Mouse (Mus musculus): ENCODE measurements at regions not wholly inside any gene's neighbourhood (a gene's known extent, or its start where the extent isn't known, plus 50 kb on each side); places are given as distances from the start of the nearest gene placed in this dataset.

GRCm38 (mm10) chr4:82161818-82162217 lies 543.7 kb downstream of the Nfib start:
- in situ Hi-C loops (cut with MboI, MseI): no loop called here

- in situ Hi-C loops (cut with MboI, MseI): no loop called here
Measured at GRCm38 (mm10) chr4:82161232-82161631, 544.3 kb downstream of the Nfib start.

DNA sequence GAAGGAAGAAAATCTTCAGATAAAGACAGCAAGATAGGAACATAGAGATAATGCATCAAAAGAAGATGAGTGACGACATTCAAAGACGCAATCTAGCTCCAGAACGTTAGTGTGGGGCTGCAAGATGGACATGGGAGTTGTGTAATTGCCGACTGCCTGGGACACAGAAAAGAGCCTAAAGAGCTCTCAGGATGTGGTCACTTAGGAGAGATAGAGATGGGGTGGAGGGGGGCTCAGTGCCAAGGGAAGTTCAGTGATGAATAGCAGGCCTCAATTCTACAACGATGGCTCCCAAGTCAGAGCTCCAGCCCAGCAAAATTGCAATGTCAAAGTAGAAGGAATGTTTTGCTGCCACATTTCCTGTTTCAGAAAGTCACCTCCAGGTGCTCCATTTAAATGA lies 545.3 kb downstream of the Nfib start:
- in situ Hi-C loops (cut with MboI, MseI): no loop called here

GRCm38 (mm10) chr4:82155642-82156320 lies 549.8 kb downstream of the Nfib start:
- in situ Hi-C loops (cut with MboI, MseI): no loop called here

GRCm38 (mm10) chr4:82154021-82154555 lies 551.5 kb downstream of the Nfib start:
- in situ Hi-C loops (cut with MboI, MseI): no loop called here

- in situ Hi-C loops (cut with MboI, MseI): no loop called here
Measured at GRCm38 (mm10) chr4:82153604-82154003, 551.9 kb downstream of the Nfib start.

GRCm38 (mm10) chr4:82149957-82150356 lies 555.6 kb downstream of the Nfib start:
- in situ Hi-C loops (cut with MboI, MseI): no loop called here

GRCm38 (mm10) chr4:82148129-82149064 lies 557.2 kb downstream of the Nfib start:
- in situ Hi-C loops (cut with MboI, MseI): no loop called here

DNA sequence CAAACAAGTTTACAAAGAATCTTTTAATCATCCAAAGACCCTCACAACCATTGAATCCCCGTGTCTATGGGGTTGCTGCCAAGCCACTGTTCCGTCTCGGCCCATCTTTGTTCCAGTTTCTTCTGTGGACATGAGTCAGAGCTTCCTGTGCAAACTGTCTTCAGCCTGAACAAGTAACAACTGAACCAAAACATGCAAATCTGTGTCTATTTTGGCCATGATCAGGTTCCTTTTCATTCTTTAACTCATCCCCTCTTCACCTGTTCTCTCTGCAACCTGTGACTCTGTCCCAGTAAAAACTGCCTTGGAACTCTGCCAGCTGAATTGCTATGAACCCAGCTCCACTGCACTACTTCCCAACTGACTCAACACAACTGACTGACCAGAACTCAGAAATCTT lies 563.2 kb downstream of the Nfib start:
- in situ Hi-C loops (cut with MboI, MseI): no loop called here

- in situ Hi-C loops (cut with MboI, MseI): no loop called here
Measured at GRCm38 (mm10) chr4:82139806-82140205, 565.7 kb downstream of the Nfib start.

DNA sequence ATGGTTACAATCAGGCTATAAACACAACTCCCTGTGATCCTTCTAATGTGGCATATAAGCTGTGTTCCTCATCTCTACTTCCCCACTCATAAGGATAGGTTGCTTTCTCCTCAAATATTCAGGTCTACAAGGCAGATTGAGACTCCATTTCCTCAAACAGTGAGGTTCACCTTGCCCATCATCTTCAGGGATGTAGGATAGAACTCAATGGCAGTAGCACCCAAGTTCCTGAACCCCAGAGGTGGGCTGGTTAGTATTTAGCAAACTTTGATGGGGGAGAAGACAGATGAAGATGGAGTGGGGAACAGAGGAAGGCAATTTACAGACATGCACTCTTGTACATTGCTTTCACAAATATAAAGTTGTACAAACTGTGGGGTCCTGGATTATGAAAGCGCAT lies 566.5 kb downstream of the Nfib start:
- in situ Hi-C loops (cut with MboI, MseI): no loop called here

- in situ Hi-C loops (cut with MboI, MseI): no loop called here
Measured at GRCm38 (mm10) chr4:82132851-82133250, 572.7 kb downstream of the Nfib start.

DNA sequence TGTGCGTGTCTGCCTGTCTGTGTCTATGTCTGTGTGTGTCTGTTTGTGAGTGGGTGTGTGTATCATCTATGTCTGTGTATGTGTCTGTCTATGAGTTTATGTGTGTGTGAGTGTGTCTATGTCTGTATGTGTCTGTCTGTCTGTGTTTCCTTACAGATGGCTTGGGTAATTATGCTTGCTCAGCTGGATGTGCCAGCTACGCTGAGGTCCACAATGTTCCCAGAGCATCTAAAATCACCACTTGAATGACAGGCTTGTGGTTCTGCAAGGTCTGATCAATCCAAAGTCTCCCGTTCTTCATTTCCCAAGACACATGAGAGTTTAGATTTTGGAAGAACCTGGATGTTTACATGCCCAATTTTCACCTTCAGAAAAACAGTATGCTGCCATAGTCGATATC lies 573.2 kb downstream of the Nfib start:
- in situ Hi-C loops (cut with MboI, MseI): no loop called here

GRCm38 (mm10) chr4:82129471-82129870 lies 576.1 kb downstream of the Nfib start:
- in situ Hi-C loops (cut with MboI, MseI): no loop called here

- in situ Hi-C loops (cut with MboI, MseI): no loop called here
Measured at GRCm38 (mm10) chr4:82123733-82124132, 581.8 kb downstream of the Nfib start.

- in situ Hi-C loops (cut with MboI, MseI): no loop called here
Measured at GRCm38 (mm10) chr4:82123101-82123500, 582.4 kb downstream of the Nfib start.

GRCm38 (mm10) chr4:82120796-82121195 lies 584.8 kb downstream of the Nfib start:
- in situ Hi-C loops (cut with MboI, MseI): no loop called here

DNA sequence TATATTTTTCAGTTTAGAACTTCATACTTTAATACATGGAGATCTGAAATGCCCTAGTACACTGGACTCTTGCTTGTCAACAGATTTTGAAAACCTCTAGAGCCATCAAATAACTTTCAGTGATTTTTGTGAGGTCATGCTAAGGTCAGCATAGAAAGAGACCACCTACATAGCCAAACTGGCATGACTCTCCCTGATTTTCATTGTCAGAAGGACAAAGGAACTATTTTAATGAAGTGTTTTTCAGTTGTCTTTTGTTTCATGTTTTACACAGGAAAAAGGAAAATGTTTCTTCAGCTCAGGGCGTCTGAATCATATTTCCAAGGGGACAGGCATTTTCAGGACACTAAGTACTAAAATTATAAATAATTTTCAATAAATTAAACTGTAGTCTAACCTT lies 585.2 kb downstream of the Nfib start:
- in situ Hi-C loops (cut with MboI, MseI): no loop called here

- in situ Hi-C loops (cut with MboI, MseI): no loop called here
Measured at GRCm38 (mm10) chr4:82101837-82102236, 603.7 kb downstream of the Nfib start.

DNA sequence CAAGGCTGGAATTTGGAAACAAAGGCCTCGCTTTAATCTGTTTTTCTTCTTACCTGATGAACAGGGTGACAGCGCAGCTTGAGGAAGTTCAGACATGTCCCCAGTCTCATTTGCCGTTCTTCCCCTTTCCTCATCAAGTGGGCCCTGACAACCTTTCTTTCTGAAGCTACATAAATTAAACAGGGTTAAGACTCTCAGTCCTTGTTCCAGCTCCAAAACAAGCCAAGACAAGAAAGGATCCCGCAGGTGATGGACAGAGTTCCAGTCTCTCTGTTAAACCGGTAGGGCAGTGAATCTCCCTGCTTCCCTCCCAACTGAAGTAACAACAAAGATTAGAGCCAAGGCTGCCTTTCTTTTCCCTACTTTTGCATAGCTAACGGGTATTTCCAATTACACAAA lies 605.6 kb downstream of the Nfib start:
- in situ Hi-C loops (cut with MboI, MseI): no loop called here

DNA sequence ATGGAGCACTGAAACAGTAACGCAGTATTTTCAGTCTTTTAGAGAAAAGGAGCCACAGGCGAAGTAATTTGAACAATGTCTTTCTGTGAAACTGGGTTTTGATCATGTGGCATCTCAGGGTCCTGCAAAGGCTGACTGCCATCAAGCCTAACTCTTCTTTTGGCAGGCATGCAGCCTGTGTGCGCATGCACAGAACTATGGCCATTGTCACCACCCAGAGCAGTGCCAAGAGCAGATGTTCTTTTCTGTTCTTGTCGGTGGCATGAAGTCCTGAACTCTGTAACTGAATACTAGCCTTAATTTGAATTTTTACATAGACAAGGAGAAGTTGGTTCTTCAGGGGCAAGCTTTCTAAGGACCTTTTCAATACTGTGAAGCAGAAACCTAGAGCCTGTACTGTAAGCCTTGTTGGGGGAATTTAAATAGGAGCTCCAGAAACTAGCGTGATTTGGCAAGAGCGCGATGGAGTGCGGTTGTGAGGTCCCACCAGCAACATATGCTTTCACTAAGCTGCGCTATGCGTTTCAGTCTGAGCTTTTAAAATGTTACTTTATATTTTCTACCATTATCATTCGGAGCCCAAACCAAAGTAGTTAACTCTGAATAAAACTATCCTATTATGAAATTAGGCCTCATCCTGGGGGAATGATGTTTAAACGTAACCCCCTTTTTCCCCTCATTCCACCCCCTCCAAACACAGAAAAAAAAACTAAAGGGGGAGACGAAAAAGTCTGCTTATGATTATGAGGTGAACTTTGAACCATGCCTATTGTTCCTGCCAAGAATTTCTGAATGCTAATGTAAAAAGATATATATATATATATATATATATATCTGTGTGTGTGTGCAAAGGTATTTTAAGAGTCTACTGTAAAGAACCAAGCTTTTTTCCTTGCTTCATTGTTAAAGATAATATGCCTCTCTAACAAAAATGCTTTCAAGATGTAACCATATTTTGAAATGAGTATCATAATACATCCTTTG lies 606.3 kb downstream of the Nfib start:
- in situ Hi-C loops (cut with MboI, MseI): no loop called here

Data from T-helper 1 cell (primary cell).